Mouse (Mus musculus): ENCODE data around the gene Prkg1. TPM values are rescaled to one million over a fixed set of nuclear protein-coding genes. Genes with fewer than 3 reads are reported as not detected.

Gene Prkg1
- total and polyA plus RNA-seq, 3 experiments: not detected

- no peaks in the 10 kb centered on the region for H3K36me3 ChIP-seq (ENCODE audit: control insufficient read depth in 1 of 2, insufficient read depth in 2 of 2, low read length in 2 of 2)
- H3K9me3 ChIP-seq (replicated peaks; ENCODE audit: insufficient read depth, low read length): no peaks in the 10 kb centered on the region
- H3K9ac ChIP-seq (ENCODE audit: control insufficient read depth, low read depth, low read length, poor library complexity, severe bottlenecking): no peak overlapping the region
- DNase-seq (ENCODE audit: low read depth, low spot score): no peak
- H3K27ac ChIP-seq (ENCODE audit: control insufficient read depth, low read depth, low read length): no peak overlapping the region
- TF ChIP-seq BHLHE40 (IDR thresholded peaks at IDR 0.05; ENCODE audit: borderline replicate concordance, low read depth, low read length) (no peak), RAD21 (IDR thresholded peaks at IDR 0.05; ENCODE audit: low read depth, low read length) (no peak), GABPA (IDR thresholded peaks at IDR 0.05; ENCODE audit: low read depth, low read length) (no peak), POLR2AphosphoS5 (IDR thresholded peaks at IDR 0.05; ENCODE audit: borderline replicate concordance, low read depth, low read length) (no peak), USF1 (IDR thresholded peaks at IDR 0.05; ENCODE audit: low read depth, low read length) (no peak), CHD1 (IDR thresholded peaks at IDR 0.05; ENCODE audit: low read depth, low read length) (no peak), HCFC1 (IDR thresholded peaks at IDR 0.05; ENCODE audit: low read depth, low read length) (no peak), MYC (IDR thresholded peaks at IDR 0.05; ENCODE audit: low read depth, low read length) (no peak), GATA1 (IDR thresholded peaks at IDR 0.05; ENCODE audit: low read depth, low read length) (no peak), TCF12 (IDR thresholded peaks at IDR 0.05; ENCODE audit: low read depth, low read length) (no peak), CHD2 (IDR thresholded peaks at IDR 0.05; ENCODE audit: low read length) (no peak), NELFE (IDR thresholded peaks at IDR 0.05; ENCODE audit: low read depth, low read length) (no peak), CTCF (IDR thresholded peaks at IDR 0.05 in 2 of 3, conservative IDR thresholded peaks at IDR 0.05 in 1 of 3; ENCODE audit: control insufficient read depth in 1 of 3, insufficient read depth in 1 of 3, low read depth in 2 of 3, low read length in 3 of 3, poor library complexity in 1 of 3, severe bottlenecking in 1 of 3) (no peak)
- H3K4me1 ChIP-seq (ENCODE audit: control insufficient read depth in 1 of 2, insufficient read depth in 2 of 2, low read length in 2 of 2): no peaks in the 10 kb centered on the region
- H3K4me3 ChIP-seq (ENCODE audit: control insufficient read depth in 1 of 2, insufficient read depth in 1 of 2, low read depth in 2 of 2, low read length in 2 of 2): no peak overlapping the region
- H3K27me3 ChIP-seq (ENCODE audit: control insufficient read depth in 1 of 2, insufficient read depth in 2 of 2, low read length in 2 of 2): no peaks in the 10 kb centered on the region
- H3K79me2 ChIP-seq (ENCODE audit: control insufficient read depth, insufficient read depth, low read length, poor library complexity): no peaks in the 10 kb centered on the region
Observed at GRCm38 (mm10) chr19:31650452-31650851, 114.4 kb downstream of the Prkg1 start.

GRCm38 (mm10) chr19:31647492-31647891 is 117.3 kb downstream of the Prkg1 start:
- no peak overlapping the region for H3K27ac ChIP-seq (ENCODE audit: control insufficient read depth, low read depth, low read length)
- no peaks in the 10 kb centered on the region for H3K9me3 ChIP-seq (replicated peaks; ENCODE audit: insufficient read depth, low read length)
- no peak overlapping the region for H3K9ac ChIP-seq (ENCODE audit: control insufficient read depth, low read depth, low read length, poor library complexity, severe bottlenecking)
- DNase-seq (ENCODE audit: low read depth, low spot score): no peak
- no peak overlapping the region for H3K4me3 ChIP-seq (ENCODE audit: control insufficient read depth in 1 of 2, insufficient read depth in 1 of 2, low read depth in 2 of 2, low read length in 2 of 2)
- TF ChIP-seq TCF12 (IDR thresholded peaks at IDR 0.05; ENCODE audit: low read depth, low read length) (no peak), ETS1 (IDR thresholded peaks at IDR 0.05; ENCODE audit: low read depth, low read length) (no peak), TAL1 (IDR thresholded peaks at IDR 0.05; ENCODE audit: low read length) (no peak), CHD1 (IDR thresholded peaks at IDR 0.05; ENCODE audit: low read depth, low read length) (no peak), RCOR1 (IDR thresholded peaks at IDR 0.05; ENCODE audit: low read depth, low read length) (no peak), E2F4 (IDR thresholded peaks at IDR 0.05; ENCODE audit: borderline replicate concordance, low read depth, low read length) (no peak), USF2 (IDR thresholded peaks at IDR 0.05; ENCODE audit: borderline replicate concordance in 1 of 2, insufficient read depth in 1 of 2, low read depth in 1 of 2, low read length in 2 of 2) (no peak), EP300 (IDR thresholded peaks at IDR 0.05; ENCODE audit: low read depth in 1 of 2, low read length in 2 of 2) (no peak), ZKSCAN1 (IDR thresholded peaks at IDR 0.05; ENCODE audit: low read depth, low read length) (no peak), SMC3 (IDR thresholded peaks at IDR 0.05; ENCODE audit: low read depth, low read length) (no peak), ELF1 (IDR thresholded peaks at IDR 0.05; ENCODE audit: low read depth, low read length) (no peak), ZMIZ1 (IDR thresholded peaks at IDR 0.05; ENCODE audit: low read depth, low read length) (no peak), KAT2A (conservative IDR thresholded peaks at IDR 0.05; ENCODE audit: low read depth, low read length) (no peak)
- no peaks in the 10 kb centered on the region for H3K27me3 ChIP-seq (ENCODE audit: control insufficient read depth in 1 of 2, insufficient read depth in 2 of 2, low read length in 2 of 2)
- no peaks in the 10 kb centered on the region for H3K36me3 ChIP-seq (ENCODE audit: control insufficient read depth in 1 of 2, insufficient read depth in 2 of 2, low read length in 2 of 2)
- no peaks in the 10 kb centered on the region for H3K4me1 ChIP-seq (ENCODE audit: control insufficient read depth in 1 of 2, insufficient read depth in 2 of 2, low read length in 2 of 2)
- H3K79me2 ChIP-seq (ENCODE audit: control insufficient read depth, insufficient read depth, low read length, poor library complexity): no peaks in the 10 kb centered on the region

Data from MEL (cell line).